Mouse (Mus musculus) cerebellum, postnatal 14 days (tissue): ENCODE data around the gene Txndc2.
A peak's percentile ranks its signal among the peaks of the same experiment; 100 is the strongest.
"Not testable (repeated sequence)": the region's sequence is repeated elsewhere in the genome, so short reads cannot be mapped to it uniquely, and the experiment has no call there.

Source experiments
- DNase-seq, 2 experiments: peaks; one replicate each; pipeline ENCODE4 v3.0.0; 2021; ENCODE audit warnings: mixed read lengths in 2 of 2

Txndc2 gene

GRCm38 (mm10) chr17:65655608-65656007 is 13.6 kb upstream of the Txndc2 start:
- DNase-seq = no peak

DNA sequence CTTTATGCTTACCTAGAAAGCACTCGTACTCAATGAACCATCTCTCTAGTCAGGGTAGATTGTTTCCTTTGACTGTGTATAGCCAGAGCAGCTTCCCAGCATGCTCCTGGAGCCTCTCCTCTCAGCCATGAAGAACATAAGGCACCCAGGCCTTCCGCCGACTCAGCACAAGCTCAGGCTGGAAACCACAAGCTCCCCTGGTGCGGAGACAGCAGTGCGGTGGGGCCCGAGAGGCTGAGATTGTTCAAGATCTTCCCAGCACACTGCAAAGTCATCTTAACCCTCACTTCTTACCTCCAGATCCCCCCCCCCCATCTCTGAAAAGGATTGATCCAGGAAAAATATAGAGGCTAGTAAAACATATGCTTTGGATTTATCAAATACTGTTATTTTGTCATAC is 8.6 kb upstream of the Txndc2 start:
- peak in 1 of 2 experiments; percentile 20 for DNase-seq

GRCm38 (mm10) chr17:65649175-65649493 is 7.2 kb upstream of the Txndc2 start:
- DNase-seq = no peak

- no peak for DNase-seq
Measured at GRCm38 (mm10) chr17:65648371-65649174, 6.6 kb upstream of the Txndc2 start.

GRCm38 (mm10) chr17:65647961-65648360 is 6.0 kb upstream of the Txndc2 start:
- no peak for DNase-seq

DNA sequence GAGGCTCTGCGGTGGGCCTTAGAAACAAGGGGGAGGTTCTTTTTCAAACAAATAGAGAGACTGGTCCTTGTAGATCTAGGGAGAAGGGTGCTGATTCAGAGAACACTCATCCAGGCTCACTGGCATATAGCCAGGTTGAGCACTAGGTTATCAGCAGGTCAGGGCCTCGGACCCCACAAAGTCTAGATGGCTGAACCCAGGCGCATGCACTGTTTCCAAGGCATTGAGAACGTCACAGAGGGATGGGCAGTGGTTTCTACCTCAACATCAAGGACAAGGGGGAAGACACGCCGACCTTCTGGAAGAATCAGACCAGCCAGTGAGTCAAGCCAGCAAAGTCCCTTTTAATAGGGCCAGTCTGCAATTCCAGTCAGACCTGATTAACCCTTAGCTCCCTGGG is 5.3 kb upstream of the Txndc2 start:
- no peak for DNase-seq

- no peak for DNase-seq
Measured at GRCm38 (mm10) chr17:65643579-65643978, 1.6 kb upstream of the Txndc2 start.

- peak; percentile 39 to 41 for DNase-seq
Measured at GRCm38 (mm10) chr17:65643051-65643521, 1.1 kb upstream of the Txndc2 start.

DNA sequence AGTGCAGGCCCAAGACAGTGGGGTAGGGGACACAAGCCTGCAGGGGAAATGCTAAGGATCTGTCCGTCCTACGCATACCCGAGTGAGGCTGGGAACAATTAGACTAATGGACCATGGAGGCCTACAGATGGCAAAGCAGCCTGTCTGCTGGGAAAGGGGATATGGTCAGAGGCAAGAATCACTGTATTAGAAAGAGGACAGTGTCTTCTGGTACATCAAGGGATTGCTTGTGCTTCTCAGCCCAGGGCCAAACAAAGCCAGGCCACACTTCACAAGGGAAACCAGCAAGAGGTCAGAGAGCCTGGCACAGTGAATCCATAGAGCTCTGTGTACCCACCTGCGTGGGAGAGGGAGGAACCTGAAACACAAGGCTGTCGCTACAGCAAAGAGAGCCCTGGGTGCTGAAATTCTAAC is 617 bp upstream of the Txndc2 start:
- peak; percentile 36 to 43 for DNase-seq

- DNase-seq = no peak
Measured at GRCm38 (mm10) chr17:65639144-65639543, 2.8 kb downstream of the Txndc2 start.

DNA sequence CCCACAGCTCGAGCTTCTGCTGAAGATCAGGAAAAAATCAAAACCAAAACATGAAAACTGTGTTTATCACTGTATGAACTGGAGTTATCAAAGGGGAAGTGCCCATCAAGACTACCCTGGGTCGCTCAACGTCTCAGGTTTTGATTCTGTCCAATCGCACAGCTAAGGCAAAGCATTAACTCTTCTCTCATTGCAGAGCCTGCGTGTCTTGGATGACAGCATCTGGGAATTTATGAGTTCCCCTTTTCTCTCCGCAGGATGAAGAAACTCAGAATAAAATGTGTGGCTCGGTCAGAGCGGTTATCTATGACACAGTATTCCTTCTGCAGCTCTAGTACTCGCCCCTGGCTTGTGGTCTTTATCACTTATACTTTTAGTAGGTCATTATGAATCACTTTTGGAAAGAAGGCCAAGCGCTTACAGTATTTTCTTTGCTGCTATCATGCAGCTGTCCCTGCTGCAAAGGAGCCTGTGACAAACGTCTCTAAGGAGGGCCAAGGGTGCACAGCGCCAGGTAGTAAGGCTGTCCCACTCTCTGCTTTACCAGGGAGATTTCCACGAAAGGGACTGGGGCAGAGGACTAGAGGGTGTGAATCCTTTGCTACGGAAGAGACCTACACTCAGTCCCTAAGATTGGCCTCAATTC is 6.1 kb downstream of the Txndc2 start:
- DNase-seq = no peak

DNA sequence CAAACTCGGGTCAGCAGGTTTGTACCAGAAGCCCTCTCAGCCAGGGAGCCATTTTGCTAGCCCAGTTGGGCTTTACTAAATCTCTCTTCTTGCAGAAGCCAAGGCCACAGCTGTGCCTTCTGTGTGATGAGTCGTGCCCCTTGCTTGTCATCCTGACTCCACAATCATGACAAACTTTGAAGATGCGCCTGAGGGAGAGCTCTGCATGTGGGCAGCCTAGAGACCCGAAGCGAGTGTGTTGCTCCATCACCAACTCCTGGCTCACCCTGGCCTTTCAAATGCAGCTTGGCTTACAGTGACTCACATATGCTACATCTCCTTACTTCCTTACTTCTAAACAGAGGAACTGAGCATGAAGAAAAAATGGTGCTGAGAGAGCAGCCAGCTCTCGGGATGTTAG is 12.0 kb downstream of the Txndc2 start:
- DNase-seq = no peak

DNA sequence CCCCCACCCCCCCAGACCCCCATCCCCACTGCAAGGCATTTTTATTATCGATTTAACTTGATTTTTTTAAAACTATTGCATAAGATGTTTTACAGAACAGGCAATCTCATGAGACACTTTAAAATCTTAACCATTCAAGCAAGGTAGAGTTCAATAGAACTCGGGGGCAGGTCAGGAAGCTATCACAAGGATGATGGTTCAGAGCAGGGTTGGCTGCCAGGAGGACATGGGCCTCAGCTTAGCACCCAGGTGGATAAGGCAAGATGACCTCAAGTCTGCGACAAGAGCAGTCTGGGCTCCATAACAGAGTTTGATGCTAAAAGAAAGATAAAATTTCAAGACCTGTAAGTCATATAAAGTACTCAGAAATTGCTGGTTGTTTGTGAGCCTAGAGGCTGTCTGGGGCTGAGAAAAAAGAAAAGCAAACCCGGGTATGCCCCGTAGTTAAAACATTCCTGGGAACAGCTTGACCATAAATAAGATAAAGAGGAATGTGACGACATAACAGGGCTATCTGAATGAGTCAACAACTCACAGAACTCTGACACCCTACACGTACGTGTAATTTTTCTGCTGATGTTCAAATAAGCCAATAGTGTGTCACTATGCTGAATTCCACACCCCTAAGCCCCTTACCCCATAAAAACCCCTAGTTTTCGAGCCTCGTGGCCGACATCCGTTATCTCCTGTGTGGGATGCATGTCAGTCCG is 13.0 kb downstream of the Txndc2 start:
- not testable (repeated sequence) for DNase-seq

DNA sequence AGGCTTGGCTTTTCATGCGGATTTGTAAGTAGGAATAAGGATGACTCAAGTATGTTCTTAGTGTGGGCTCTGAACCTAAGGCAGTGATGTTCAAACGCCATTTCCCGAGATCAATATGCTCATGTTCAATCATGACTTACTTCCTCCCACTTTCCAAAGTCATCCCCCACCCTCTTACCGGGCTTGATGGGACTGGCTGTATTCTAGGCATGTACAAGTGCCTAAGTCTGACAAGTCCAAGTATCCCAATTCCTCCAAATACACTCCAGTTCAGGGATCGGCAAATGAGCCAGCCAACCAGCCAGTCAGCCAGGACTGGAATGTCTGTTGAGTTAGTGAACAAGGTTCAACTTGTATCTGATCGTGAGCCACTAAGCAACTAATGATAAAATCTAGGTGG is 15.7 kb downstream of the Txndc2 start:
- DNase-seq = no peak

GRCm38 (mm10) chr17:65625563-65625962 is 16.4 kb downstream of the Txndc2 start:
- no peak for DNase-seq

- DNase-seq = no peak
Measured at GRCm38 (mm10) chr17:65623130-65623529, 18.8 kb downstream of the Txndc2 start.

DNA sequence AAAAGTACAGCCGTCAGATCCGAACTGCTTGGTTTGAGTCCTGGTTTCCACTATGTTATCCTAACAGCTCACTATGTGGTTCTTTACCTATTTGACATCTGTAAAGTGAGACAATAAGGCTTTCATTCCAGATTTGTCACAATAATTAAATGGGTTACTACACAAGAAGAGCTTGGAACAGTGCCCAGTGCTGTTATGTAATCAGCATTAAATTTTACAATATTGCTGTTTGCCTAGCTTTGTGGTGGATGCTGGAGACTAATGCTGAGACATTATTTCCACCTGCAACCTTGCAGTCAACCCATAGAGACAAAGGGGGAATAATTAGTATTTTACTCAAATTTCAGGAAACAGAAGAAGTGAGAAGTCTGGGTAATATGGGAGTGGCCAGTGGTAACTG is 23.5 kb downstream of the Txndc2 start:
- DNase-seq = no peak

DNA sequence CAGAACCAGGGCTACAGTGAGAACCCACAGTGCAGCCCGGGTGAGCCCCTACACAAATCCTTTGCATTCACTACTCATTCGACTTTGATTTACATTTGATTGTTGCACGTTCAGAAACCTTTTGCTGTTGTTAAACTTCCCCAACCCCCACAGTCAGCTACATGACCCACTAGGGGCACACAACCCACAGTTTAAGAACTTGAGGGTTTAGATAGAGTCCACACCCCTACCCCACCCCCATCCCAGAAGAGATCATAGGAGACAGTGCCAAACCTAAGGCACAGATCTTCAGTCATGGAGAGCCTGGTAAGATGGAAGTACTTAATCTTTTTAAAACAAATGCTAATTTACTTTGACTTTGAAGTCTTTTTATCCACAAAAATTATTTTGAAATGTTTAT is 26.3 kb downstream of the Txndc2 start:
- no peak for DNase-seq

- no peak for DNase-seq
Measured at GRCm38 (mm10) chr17:65614431-65614830, 27.5 kb downstream of the Txndc2 start.

DNA sequence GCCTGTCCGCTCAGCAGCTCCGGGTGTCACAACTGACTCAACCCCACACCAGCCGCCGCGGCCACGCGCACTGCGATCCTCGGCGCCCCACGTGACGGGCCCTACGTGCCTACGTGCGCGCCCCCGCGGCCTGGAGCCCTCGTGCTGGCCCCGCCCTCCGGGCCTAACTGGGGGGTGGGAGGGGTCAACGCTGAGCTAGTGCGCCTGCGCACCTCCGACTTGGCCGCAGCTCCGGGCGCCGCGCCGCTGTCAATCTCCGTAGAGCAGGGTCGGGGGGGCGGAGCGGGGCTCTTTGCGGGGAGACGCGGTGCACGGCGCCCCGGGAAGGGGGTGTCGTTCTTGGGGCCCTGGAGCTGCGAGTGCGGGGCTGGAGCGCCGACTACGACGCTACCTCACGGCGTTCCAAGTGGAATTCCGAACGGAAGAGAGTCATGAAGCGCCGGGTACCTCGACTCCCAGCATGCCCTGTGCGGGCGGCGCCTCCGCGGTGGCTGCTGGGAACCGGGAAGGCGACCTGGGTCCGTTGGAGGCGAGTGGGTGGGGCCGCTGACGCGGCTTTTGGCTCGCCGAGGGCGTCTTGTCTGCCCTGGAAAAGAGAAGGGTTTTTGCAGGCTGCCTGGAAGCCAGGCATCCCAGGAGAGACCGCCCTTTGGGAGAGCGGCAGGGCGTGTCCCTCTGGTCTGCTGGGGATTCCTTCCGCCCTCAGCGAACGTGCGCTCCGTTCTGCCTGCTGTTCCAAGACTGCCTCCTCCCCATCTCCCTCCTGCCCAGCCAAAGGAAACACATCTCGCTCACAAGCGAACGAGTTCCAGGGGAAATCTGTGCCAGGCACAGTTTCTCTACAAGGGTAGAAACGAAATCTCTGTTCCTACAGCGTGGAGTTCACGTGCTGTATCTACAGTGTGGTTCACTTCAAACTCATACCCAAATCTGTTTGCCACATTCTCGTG is 28.2 kb downstream of the Txndc2 start, which contains the start of gene Vapa:
Gene Vapa, minus strand, starts transcription at position 93 of the 950 bp plus-strand sequence.
- DNase-seq = peak; percentile 99

DNA sequence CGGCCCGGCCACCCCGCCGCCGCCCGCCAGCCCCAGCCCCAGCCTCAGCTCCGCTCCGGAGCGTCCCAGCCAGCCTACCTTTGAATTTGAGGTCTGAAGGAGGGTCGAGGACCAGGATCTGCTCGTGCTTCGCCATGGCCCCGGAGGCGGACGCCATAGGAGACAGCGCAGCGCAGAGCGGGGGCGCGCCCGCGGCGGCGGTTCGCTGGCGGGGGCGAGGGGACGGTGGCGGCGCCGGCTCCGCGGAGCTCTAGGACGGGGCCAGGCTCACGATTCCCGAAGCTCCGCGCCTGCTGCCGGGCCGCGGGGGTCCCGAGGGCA is 28.9 kb downstream of the Txndc2 start:
- no peak for DNase-seq

DNA sequence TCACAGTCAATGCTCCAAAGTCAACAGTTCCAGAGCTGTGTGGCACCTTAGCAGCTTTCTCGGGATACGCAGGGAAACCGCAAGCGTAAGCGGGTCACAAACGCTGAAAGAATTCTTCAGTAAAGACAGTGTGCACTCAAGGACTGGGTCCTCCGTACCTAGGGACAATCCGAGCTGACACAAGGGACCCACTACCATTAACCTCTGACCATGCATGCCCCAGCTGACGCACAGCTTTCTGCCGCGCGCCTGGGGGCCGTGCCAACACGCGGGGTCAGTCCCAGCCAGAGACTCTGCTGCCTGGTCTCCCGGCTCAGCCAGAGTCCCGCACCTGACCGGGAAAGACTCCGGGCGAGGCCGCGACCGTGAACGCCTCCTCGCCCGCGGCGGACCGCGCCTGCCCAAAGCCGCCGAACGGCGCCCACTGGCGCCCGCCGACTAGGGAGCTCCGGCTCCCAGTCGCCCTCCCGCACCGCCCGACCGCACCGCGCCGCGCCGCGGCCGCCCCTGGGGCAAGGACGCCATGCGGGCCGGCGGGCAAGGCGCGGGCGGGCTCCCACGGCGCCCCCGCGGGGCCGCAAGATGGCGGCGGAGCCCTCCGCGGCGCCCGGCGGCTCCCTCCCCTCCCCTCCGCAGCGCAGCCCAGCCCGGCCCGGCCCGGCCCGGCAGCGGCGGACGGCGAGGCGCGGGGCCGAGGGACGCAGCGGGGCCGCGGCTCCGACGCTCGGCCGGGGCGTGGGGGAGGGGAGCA is 29.4 kb downstream of the Txndc2 start:
- peak; percentile 63 to 64 for DNase-seq
